Mouse (Mus musculus): ENCODE data around the gene Wbp2.

Gene Wbp2

GRCm38 (mm10) chr11:116030088-116030897 is 56.5 kb downstream of the Wbp2 start, which contains the start of gene Unk:
Unk (plus strand) TSS chr11:116030322.
- DNase-seq (ENCODE audit: extremely low spot score) = peak; percentile 98

DNA sequence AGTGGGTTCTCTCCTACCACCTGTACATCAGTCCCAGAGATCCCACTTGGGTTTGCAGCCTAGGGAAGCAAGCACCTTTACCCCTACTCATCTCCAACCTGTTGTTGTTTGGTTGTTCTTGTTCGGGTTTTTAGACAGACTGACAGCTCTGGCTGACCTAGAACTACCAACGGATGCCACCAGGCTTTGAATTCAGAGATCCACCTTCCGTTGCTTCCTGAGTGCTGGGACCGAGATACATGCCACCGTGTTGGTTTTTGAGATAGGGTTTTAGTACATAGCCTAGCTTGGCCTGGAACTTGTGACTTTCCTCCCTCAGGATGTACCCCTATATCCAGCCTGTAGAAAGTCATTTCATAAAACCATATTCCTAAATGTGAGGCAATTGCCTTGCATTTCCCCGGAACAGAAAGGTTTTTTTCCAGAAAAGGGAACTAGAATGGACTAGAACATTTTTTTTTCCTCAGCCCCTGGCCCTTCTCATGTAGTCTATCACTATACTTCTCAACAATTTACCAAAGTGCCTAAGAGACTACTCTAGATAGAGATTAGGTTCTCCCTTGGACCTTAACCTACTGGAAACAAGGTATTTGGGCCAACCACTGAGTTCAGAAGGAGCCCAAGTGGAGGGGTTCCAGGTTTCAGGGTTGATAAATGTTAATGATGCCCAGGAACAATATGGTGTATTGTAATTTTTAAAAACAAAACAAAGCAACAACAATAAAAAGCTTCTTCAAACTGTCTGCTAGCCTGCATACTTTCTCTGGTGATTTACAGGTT is 57.5 kb downstream of the Wbp2 start:
- DNase-seq (ENCODE audit: extremely low spot score) = no peak

All from embryo, embryonic 9.5 days (tissue).